Mouse (Mus musculus): ENCODE results near the gene Csf3. TPM values are rescaled to one million over a fixed set of nuclear protein-coding genes. Genes with fewer than 3 reads are reported as not detected.
A peak's percentile ranks its signal among the peaks of the same experiment; 100 is the strongest.

Gene Csf3
- polyA plus RNA-seq, 1 experiment from 2014 or later = not detected

DNA sequence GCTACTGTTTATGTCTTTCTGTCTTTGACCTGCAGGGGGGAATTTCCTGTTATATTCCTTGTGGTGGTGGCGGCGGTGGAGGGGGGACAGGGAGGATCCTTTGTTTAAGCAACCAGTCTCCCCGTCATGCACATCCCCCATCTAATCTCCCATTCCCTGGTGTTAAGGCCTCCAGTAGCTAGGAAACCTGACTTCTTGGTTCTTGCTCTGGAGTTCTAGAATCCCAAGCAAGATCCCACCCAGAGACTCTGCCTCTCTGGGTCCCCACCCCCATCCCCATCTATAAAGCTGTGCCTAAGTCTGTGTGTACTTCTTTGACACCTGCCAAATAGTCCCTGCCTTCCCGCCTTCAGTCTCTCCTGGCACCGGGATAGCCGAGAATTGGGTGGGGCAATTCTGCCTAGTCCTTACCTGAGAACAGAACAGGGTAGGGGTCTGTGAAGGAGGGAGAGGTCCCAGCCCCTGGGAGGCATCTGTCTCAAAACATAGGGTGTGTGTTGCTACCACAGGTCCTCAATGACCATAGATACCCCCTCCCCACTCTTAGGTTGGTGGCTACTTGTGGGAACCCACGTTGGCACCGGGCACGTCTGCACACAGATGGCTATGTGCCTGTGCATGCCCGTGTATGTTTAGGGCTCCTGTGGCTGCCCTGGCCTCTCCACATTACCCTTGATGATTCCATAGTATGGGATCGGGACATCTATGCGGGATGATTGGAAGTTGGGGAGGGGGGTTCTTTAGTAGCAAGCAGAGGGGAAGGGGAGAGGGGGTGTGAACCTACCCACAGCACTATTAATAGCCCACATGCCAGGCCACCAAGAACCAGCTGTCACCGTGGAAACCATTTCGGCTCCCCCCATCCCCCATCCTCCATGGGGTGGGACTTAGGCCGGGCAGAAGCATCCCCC lies 47.7 kb downstream of the Csf3 start:
- Histone ChIP-seq H3K4me3 (peak overlapping the region; percentile 36), H3K36me3 (replicated peaks) (peaks cover 7% of the 10 kb centered on the region), H3K9me3 (no peaks in the 10 kb centered on the region), H3K27me3 (ENCODE audit: poor library complexity, severe bottlenecking) (peaks cover 7% of the 10 kb centered on the region; the same call in 1 of the 2 replicates), H3K27ac (peak overlapping the region; percentile 85), H3K4me1 (peaks cover 92% of the 10 kb centered on the region)
- WGBS = 29% methylated on average over 15 of the region's 15 CpGs
- DNase-seq (ENCODE audit: extremely low spot score, low spot score) = no peak

DNA sequence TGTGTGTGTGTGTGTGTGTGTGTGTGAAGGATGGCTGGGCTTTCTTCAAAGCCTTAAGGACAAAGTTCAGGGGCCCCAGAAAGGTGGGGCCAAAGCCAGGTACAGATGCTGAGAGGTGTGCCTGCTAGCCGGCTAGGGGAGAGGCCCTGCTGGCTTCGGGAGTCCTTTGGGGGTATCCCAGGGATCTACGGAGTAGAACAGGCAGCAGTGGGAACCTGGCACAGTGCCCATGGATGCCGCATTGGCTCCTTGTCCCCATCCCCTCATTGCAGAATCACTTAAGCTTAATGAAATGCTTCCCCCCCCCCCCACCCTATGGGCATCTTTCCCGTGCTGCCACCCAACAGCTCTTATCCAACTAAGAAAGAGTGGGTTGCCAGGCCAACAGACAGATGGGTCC lies 48.7 kb downstream of the Csf3 start:
- Histone ChIP-seq H3K4me1 (peaks cover 92% of the 10 kb centered on the region), H3K9me3 (no peaks in the 10 kb centered on the region), H3K36me3 (replicated peaks) (peaks cover 13% of the 10 kb centered on the region), H3K27me3 (ENCODE audit: poor library complexity, severe bottlenecking) (peaks cover 7% of the 10 kb centered on the region; the same call in 1 of the 2 replicates), H3K27ac (peak overlapping the region; percentile 85), H3K4me3 (peak overlapping the region; percentile 36)
- no peak for DNase-seq (ENCODE audit: extremely low spot score, low spot score)
- WGBS = 52% methylated on average over 5 of the region's 5 CpGs

DNA sequence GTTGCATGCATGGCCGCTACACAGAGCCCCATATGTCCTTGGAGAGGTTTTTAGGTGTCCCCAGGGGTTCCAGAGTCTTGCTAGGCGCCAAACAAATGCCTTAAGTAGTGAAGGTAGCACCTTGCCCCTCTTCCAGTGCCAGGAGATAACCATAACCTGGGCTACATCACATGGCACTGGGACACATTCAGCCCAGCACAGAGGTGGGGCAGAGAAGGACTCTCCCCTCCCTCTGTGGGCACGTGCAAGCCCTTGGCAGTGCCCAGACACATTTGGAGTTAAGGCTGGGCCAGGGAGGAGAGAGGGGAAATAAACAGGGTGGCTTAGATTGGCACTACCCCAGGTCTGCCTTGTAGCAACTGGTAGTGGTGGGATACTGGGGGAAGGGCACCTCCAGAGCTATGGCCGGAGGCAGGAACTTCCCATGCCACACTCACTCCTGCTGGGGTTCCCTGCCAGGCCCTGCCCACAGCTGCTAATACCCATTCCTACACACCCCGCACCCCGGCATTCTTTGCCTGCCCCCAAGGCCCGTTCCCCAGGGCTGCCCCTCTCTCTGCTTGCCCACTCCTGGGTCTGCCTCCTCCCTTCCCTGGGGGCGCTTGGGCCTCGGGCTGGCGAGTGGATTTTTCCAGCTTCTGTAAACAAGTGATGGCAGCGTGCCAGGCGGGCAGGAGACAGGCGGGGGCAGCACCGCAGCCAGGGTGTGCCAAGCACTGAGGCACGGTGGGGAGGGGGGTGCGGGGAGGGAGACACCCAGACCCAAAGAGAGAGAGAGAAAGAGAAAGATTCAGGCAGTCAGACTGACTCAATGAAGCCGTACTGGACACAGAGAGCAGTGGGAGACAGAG lies 49.5 kb downstream of the Csf3 start:
- peak overlapping the region; percentile 85 for H3K27ac ChIP-seq
- H3K9me3 ChIP-seq = no peaks in the 10 kb centered on the region
- H3K4me1 ChIP-seq = peaks cover 87% of the 10 kb centered on the region
- peaks cover 7% of the 10 kb centered on the region; the same call in 1 of the 2 replicates for H3K27me3 ChIP-seq (ENCODE audit: poor library complexity, severe bottlenecking)
- H3K36me3 ChIP-seq (replicated peaks) = peaks cover 13% of the 10 kb centered on the region
- H3K4me3 ChIP-seq = peak overlapping the region; percentile 25; the same call in 1 of the 2 replicates
- DNase-seq (ENCODE audit: extremely low spot score, low spot score) = no peak
- WGBS = 48% methylated on average over 17 of the region's 17 CpGs

DNA sequence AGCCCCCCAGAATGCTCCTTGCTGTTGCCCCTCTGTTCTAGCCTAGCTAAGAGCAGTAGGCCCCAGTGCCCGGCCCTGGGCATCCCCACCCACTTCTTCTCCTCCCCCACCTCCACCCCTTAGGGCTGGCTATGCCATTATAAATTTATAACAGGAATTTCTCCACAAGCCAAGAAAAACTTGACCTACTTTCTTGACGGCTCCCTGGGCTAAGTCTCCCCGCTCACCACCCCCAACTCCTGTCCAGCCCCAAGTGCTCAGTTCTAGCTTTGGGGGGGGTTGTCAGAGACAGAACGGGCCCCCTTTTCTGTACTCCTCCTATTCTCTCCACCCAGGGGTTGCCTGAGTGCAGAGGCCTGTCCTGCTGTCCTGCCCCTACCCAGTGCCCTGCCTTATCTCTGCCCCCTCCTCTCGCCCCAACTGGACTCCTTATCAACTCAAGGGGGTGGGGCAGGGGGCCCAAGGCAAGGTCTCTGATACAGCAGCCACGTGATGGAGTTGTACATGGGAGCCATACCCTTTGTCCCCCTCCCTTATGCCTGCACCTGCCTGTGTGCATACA lies 50.2 kb downstream of the Csf3 start:
- no peak for DNase-seq (ENCODE audit: extremely low spot score, low spot score)
- Histone ChIP-seq H3K27ac (peak overlapping the region; percentile 85), H3K36me3 (replicated peaks) (peaks cover 13% of the 10 kb centered on the region), H3K9me3 (no peaks in the 10 kb centered on the region), H3K4me1 (peaks cover 80% of the 10 kb centered on the region), H3K27me3 (ENCODE audit: poor library complexity, severe bottlenecking) (peaks cover 7% of the 10 kb centered on the region; the same call in 1 of the 2 replicates), H3K4me3 (peak overlapping the region; percentile 25; the same call in 1 of the 2 replicates)
- 45% methylated on average over 6 of the region's 6 CpGs for WGBS

DNA sequence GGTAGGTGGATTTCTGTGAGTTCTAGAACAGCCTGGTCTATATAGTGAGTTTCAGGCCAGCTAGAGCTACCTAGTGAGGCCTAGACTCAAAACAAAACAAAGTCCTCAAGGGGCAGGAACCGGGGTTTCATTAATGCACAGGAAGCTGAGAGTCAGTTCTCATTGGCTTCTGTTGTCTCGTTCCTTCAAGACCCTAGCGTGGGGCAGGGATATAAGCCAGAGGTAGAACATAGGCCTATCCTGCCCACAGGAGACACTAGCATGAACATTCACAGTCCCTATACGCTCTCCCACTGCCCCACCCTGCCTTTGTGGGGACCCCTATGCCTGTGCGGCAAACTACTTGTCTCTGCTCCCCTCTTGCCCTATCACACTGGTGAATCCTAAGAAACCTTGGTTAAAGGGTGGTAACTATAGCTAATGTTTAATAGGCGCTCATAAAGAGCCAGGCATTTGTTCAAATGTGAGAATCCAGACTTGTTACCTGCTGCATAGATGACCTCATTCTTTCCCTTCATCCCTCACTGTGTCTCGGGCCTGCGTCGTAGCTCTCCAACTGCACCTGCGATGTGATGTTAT lies 51.6 kb downstream of the Csf3 start:
- peaks cover 7% of the 10 kb centered on the region; the same call in 1 of the 2 replicates for H3K27me3 ChIP-seq (ENCODE audit: poor library complexity, severe bottlenecking)
- H3K27ac ChIP-seq = peak overlapping the region; percentile 20
- peaks cover 15% of the 10 kb centered on the region for H3K36me3 ChIP-seq (replicated peaks)
- H3K4me3 ChIP-seq = no peak overlapping the region
- 86% methylated on average over 10 of the region's 10 CpGs for WGBS
- no peaks in the 10 kb centered on the region for H3K9me3 ChIP-seq
- peaks cover 67% of the 10 kb centered on the region for H3K4me1 ChIP-seq
- no peak for DNase-seq (ENCODE audit: extremely low spot score, low spot score)

Other genes starting within 250 kb of the Csf3 start
- gene Ikzf3, start 155.2 kb upstream of the Csf3 start, polyA plus RNA-seq (2016; fragmentation: Nextera tagmentation; extraction: Ambion mirVana) = 0.07 TPM in 1 of 2 replicates, not detected in the other
- 0.26 and 0.66 TPM in 2 replicates for gene Zpbp2, start 150.2 kb upstream of the Csf3 start, polyA plus RNA-seq (2016; fragmentation: Nextera tagmentation; extraction: Ambion mirVana)
- 62.8 and 65.6 TPM in 2 replicates for gene Ormdl3, start 113.9 kb upstream of the Csf3 start, polyA plus RNA-seq (2016; fragmentation: Nextera tagmentation; extraction: Ambion mirVana)
- not detected in 2 replicates for gene Lrrc3c, start 103.0 kb upstream of the Csf3 start, polyA plus RNA-seq (2016; fragmentation: Nextera tagmentation; extraction: Ambion mirVana)
- 1.4 and 1.5 TPM in 2 replicates for gene Gm12355, start 75.6 kb upstream of the Csf3 start, polyA plus RNA-seq (2016; fragmentation: Nextera tagmentation; extraction: Ambion mirVana)
- not detected in 2 replicates for gene Gsdma3, start 74.9 kb upstream of the Csf3 start, polyA plus RNA-seq (2016; fragmentation: Nextera tagmentation; extraction: Ambion mirVana)
- gene Gsdma2, start 54.5 kb upstream of the Csf3 start, polyA plus RNA-seq (2016; fragmentation: Nextera tagmentation; extraction: Ambion mirVana) = not detected in 2 replicates
- gene Gsdma, start 36.9 kb upstream of the Csf3 start, polyA plus RNA-seq (2016; fragmentation: Nextera tagmentation; extraction: Ambion mirVana) = not detected in 2 replicates
- 255 and 259 TPM in 2 replicates for gene Psmd3, start 18.7 kb upstream of the Csf3 start, polyA plus RNA-seq (2016; fragmentation: Nextera tagmentation; extraction: Ambion mirVana)
- gene Med24, start 28.2 kb downstream of the Csf3 start, polyA plus RNA-seq (2016; fragmentation: Nextera tagmentation; extraction: Ambion mirVana) = 69.7 and 77.3 TPM in 2 replicates
- 9.5 and 10.9 TPM in 2 replicates for gene Thra, start 39.4 kb downstream of the Csf3 start, polyA plus RNA-seq (2016; fragmentation: Nextera tagmentation; extraction: Ambion mirVana)
- gene Nr1d1, start 74.1 kb downstream of the Csf3 start, polyA plus RNA-seq (2016; fragmentation: Nextera tagmentation; extraction: Ambion mirVana) = 1.5 TPM in 2 replicates
- gene Msl1, start 94.3 kb downstream of the Csf3 start, polyA plus RNA-seq (2016; fragmentation: Nextera tagmentation; extraction: Ambion mirVana) = 22.9 and 24.1 TPM in 2 replicates
- 45.7 and 49.7 TPM in 2 replicates for gene Casc3, start 103.6 kb downstream of the Csf3 start, polyA plus RNA-seq (2016; fragmentation: Nextera tagmentation; extraction: Ambion mirVana)
- gene Rapgefl1, start 135.5 kb downstream of the Csf3 start, polyA plus RNA-seq (2016; fragmentation: Nextera tagmentation; extraction: Ambion mirVana) = 1.00 and 1.2 TPM in 2 replicates
- 4.5 and 4.7 TPM in 2 replicates for gene Wipf2, start 162.4 kb downstream of the Csf3 start, polyA plus RNA-seq (2016; fragmentation: Nextera tagmentation; extraction: Ambion mirVana)
- gene Cdc6, start 206.5 kb downstream of the Csf3 start, polyA plus RNA-seq (2016; fragmentation: Nextera tagmentation; extraction: Ambion mirVana) = 68.7 and 75.8 TPM in 2 replicates
- gene Rara, start 226.6 kb downstream of the Csf3 start, polyA plus RNA-seq (2016; fragmentation: Nextera tagmentation; extraction: Ambion mirVana) = 16.9 and 19.3 TPM in 2 replicates

Measured in forebrain, embryonic 10.5 days (tissue).